Mouse (Mus musculus) limb, embryonic 14.5 days (tissue): Measurements from ENCODE around the gene Vps16. TPM values are rescaled to one million over a fixed set of nuclear protein-coding genes. Genes with fewer than 3 reads are reported as not detected.

ENCODE experiments used
- ATAC-seq: fragments of 200-750 bp; cut with Nextera tagmentation; 2 replicates; pipeline ENCODE4 v1.8.0; 2017; ENCODE audit warnings: low read depth, moderate number of reproducible peaks, moderate TSS enrichment; ENCODE audit not compliant: low FRiP score
- DNase-seq: peaks from one replicate; pipeline ENCODE4 v3.0.0-alpha.2; 2015; ENCODE audit warnings: low spot score
- H3K27ac ChIP-seq: fragments of 300-500 bp; sonication (generic); replicated peaks from 2 replicates; pipeline ENCODE4 v1.5.1; 2014; ENCODE audit warnings: low read depth, mild to moderate bottlenecking, low read length, moderate library complexity, mixed read lengths
- H3K27me3 ChIP-seq: fragments of 300-500 bp; sonication (generic); 2 replicates; pipeline ENCODE4 v1.6.1; 2014; ENCODE audit warnings: low read length, mixed read lengths; ENCODE audit not compliant: control insufficient read depth, insufficient read depth
- H3K36me3 ChIP-seq: fragments of 300-500 bp; sonication (generic); 2 replicates; pipeline ENCODE4 v1.6.1; 2014; ENCODE audit warnings: mild to moderate bottlenecking, low read length, moderate library complexity, mixed read lengths; ENCODE audit not compliant: control insufficient read depth, insufficient read depth
- H3K4me1 ChIP-seq: fragments of 300-500 bp; sonication (generic); 2 replicates; pipeline ENCODE4 v1.6.1; 2014; ENCODE audit warnings: antibody characterized with exemption, low read length, mixed read lengths; ENCODE audit not compliant: control insufficient read depth, insufficient read depth
- H3K4me2 ChIP-seq: fragments of 300-500 bp; sonication (generic); replicated peaks from 2 replicates; pipeline ENCODE4 v1.6.1; 2014; ENCODE audit warnings: low read depth, mild to moderate bottlenecking, low read length, moderate library complexity; ENCODE audit not compliant: severe bottlenecking
- H3K4me3 ChIP-seq: fragments of 300-500 bp; sonication (generic); replicated peaks from 2 replicates; pipeline ENCODE4 v1.5.1; 2014; ENCODE audit warnings: low read length
- H3K9ac ChIP-seq: fragments of 300-500 bp; sonication (generic); 2 replicates; pipeline ENCODE4 v1.6.1; 2014; ENCODE audit warnings: mild to moderate bottlenecking, low read depth, low read length, moderate library complexity; ENCODE audit not compliant: severe bottlenecking
- H3K9me3 ChIP-seq: fragments of 300-500 bp; sonication (generic); 2 replicates; pipeline ENCODE4 v1.6.1; 2016; ENCODE audit warnings: low read length; ENCODE audit not compliant: control insufficient read depth
- POLR2A ChIP-seq: fragments of 200-500 bp; IDR thresholded peaks from 2 replicates; pipeline ENCODE4 v1.8.0; 2012; ENCODE audit warnings: inconsistent platforms, mild to moderate bottlenecking, moderate library complexity, borderline replicate concordance; ENCODE audit not compliant: insufficient read depth, insufficient read length; ENCODE audit errors: extremely low read depth
- WGBS: fragments of 180-500 bp; shearing (Covaris S2); extraction: QIAGEN DNeasy Blood & Tissue Kit; methylation state at CpG from one replicate; pipeline ENCODE4 v1.1.7; 2014; 5-methylcytosine and 5-hydroxymethylcytosine counted together
- polyA plus RNA-seq, 2 experiments: library from polyadenylated mRNA; depleted of rRNA in 1 of 2; stranded (reverse) in 1 of 2; unstranded in 1 of 2; fragments of >200 nt; fragmentation: Nextera tagmentation in 1 of 2; extraction: Ambion mirVana in 1 of 2; gene quantifications; 2 replicates each; pipeline versions ENCODE4 v1.2.1 to v1.2.3; 2012 to 2014

The Vps16 gene
- polyA plus RNA-seq, 2 experiments: 67.0 to 148 TPM

GRCm38 (mm10) chr2:130442162-130442561 lies 18.0 kb downstream of the Vps16 start:
- H3K4me3 ChIP-seq: no peak overlapping the region
- no peak for ATAC-seq

GRCm38 (mm10) chr2:130448449-130448848 lies 24.3 kb downstream of the Vps16 start:
- Histone ChIP-seq H3K4me2 (no peak overlapping the region), H3K36me3 (peaks cover 15% of the 10 kb centered on the region), H3K4me3 (no peak overlapping the region), H3K4me1 (peaks cover 13% of the 10 kb centered on the region), H3K27ac (no peak overlapping the region), H3K27me3 (no peaks in the 10 kb centered on the region), H3K9ac (no peak overlapping the region), H3K9me3 (no peaks in the 10 kb centered on the region)
- no peak for TF ChIP-seq POLR2A
- DNase-seq (no peak), ATAC-seq (no peak)

More at GRCm38 (mm10) chr2:130442162-130442561, 18.0 kb downstream of the Vps16 start:
- no peak for TF ChIP-seq POLR2A
- H3K36me3 ChIP-seq: peaks cover 76% of the 10 kb centered on the region
- no peaks in the 10 kb centered on the region for H3K4me1 ChIP-seq
- H3K27ac ChIP-seq: no peak overlapping the region
- no peak overlapping the region for H3K9ac ChIP-seq
- no peaks in the 10 kb centered on the region for H3K27me3 ChIP-seq
- DNase-seq: no peak
- H3K9me3 ChIP-seq: no peaks in the 10 kb centered on the region
- 89% methylated on average over 10 of the region's 10 CpGs for WGBS
- H3K4me2 ChIP-seq: no peak overlapping the region

- Histone ChIP-seq H3K27me3 (no peaks in the 10 kb centered on the region), H3K4me3 (peak overlapping the region; percentile 92), H3K4me1 (peaks cover 13% of the 10 kb centered on the region), H3K4me2 (peak overlapping the region; percentile 88), H3K27ac (no peak overlapping the region), H3K9ac (peak overlapping the region; percentile 88), H3K36me3 (peaks cover 9% of the 10 kb centered on the region), H3K9me3 (no peaks in the 10 kb centered on the region)
- no peak for TF ChIP-seq POLR2A
- DNase-seq (peak; percentile 22), ATAC-seq (peak; percentile 3; the same call in 1 of the 2 replicates)
- WGBS: 8% methylated on average over 17 of the region's 17 CpGs
These were observed 25.1 kb downstream of the Vps16 start for GRCm38 (mm10) chr2:130449021-130449793.

DNA sequence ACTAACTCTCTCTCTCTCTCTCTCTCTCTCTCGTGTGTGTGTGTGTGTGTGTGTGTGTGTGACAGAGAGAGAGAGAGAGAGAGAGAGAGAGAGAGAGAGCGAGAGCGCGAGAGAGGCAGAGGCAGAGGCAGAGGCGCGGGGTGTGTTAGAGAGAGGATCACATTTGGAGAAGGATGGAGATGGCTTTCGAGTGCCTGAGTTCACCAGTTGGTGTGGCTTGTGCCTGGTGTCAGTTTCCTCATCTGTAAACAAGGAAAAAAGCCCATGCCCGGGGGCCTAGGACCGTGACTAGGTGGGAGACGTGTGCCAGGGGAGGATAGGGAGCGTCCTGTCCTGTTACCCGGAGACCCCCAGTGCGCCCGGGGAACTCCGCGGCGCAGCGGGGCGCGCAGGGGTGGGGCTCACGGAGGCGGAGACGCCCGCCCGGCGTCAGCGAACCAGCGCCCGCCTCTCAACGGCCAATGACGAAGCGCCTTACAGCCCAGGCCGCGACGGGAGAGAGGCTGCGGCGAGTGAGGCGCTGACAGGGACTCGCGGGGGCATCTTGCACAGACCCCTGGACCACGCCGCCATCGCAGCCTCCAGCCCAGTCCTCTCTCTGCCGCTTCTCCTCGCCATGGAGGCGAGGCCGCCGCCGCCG lies 25.8 kb downstream of the Vps16 start, which contains the start of gene Ptpra:
Gene Ptpra, plus strand, starts transcription at position 485 of the 640 bp plus-strand sequence.
- peak; percentile 96 for ATAC-seq
- H3K36me3 ChIP-seq: peaks cover 5% of the 10 kb centered on the region; the same call in 1 of the 2 replicates
- under 1% methylated on average over 33 of the region's 50 CpGs for WGBS
- H3K4me3 ChIP-seq: peak within 1 kb of the TSS; percentile 92
- H3K9me3 ChIP-seq: no peaks in the 10 kb centered on the region
- peaks cover 13% of the 10 kb centered on the region for H3K4me1 ChIP-seq
- no peaks in the 10 kb centered on the region for H3K27me3 ChIP-seq
- TF ChIP-seq POLR2A: peak; percentile 73; the same call in 1 of the 2 replicates
- DNase-seq: peak; percentile 89
- H3K9ac ChIP-seq: peak within 1 kb of the TSS; percentile 88
- H3K4me2 ChIP-seq: peak within 1 kb of the TSS; percentile 88
- peak within 1 kb of the TSS; percentile 76 for H3K27ac ChIP-seq

GRCm38 (mm10) chr2:130450434-130450796 lies 26.3 kb downstream of the Vps16 start:
- Histone ChIP-seq H3K27me3 (no peaks in the 10 kb centered on the region), H3K4me1 (peaks cover 13% of the 10 kb centered on the region), H3K36me3 (peaks cover 3% of the 10 kb centered on the region; the same call in 1 of the 2 replicates), H3K4me2 (peak overlapping the region; percentile 88), H3K4me3 (peak overlapping the region; percentile 92), H3K27ac (peak overlapping the region; percentile 76), H3K9me3 (no peaks in the 10 kb centered on the region), H3K9ac (peak overlapping the region; percentile 88)
- peak; percentile 84 for ATAC-seq
- 0% methylated on average over 20 of the region's 47 CpGs for WGBS
- DNase-seq: peak; percentile 18
- no peak for TF ChIP-seq POLR2A
